ENCODE assay signal across 13 mouse cellular contexts in genomic region chr2:154433391-154433790, GRCm38 (mm10). TPM values are rescaled to one million over a fixed set of nuclear protein-coding genes. Genes with fewer than 3 reads are reported as not detected.
DNase-seq lines count a peak whose midpoint lies in the region; ATAC-seq and TF ChIP-seq lines count a peak whose summit lies in the region.
"Had no signal": no experiment of that assay in that cellular context is flagged by ENCODE, and none has a peak within 500 bp of the region (broad histone marks: within the 10 kb centered on the region; RNA-seq: fewer than 3 reads in every experiment).

No protein-coding gene starts in this region.

- no peaks in the 10 kb centered on the region for H3K27me3 ChIP-seq in forebrain, embryonic 15.5 days
- peaks cover 11% of the 10 kb centered on the region for H3K27me3 ChIP-seq in forebrain, embryonic 10.5 days (ENCODE audit: poor library complexity, severe bottlenecking)
- no peaks in the 10 kb centered on the region for H3K27me3 ChIP-seq in midbrain, postnatal 0 days (ENCODE audit: insufficient read depth, low read length)
- H3K27me3 ChIP-seq in midbrain, embryonic 11.5 days (ENCODE audit: control insufficient read depth, insufficient read depth, low read length) = no peaks in the 10 kb centered on the region

- H3K36me3 ChIP-seq in forebrain, embryonic 15.5 days = no peaks in the 10 kb centered on the region
- H3K36me3 ChIP-seq in forebrain, embryonic 10.5 days (replicated peaks) = no peaks in the 10 kb centered on the region
- H3K36me3 ChIP-seq in midbrain, postnatal 0 days (ENCODE audit: insufficient read depth, low read length) = no peaks in the 10 kb centered on the region
- H3K36me3 ChIP-seq in midbrain, embryonic 11.5 days (ENCODE audit: control insufficient read depth, insufficient read depth, low read length) = no peaks in the 10 kb centered on the region
- H3K36me3 ChIP-seq: embryonic facial prominence, embryonic 12.5 days; heart, embryonic 13.5 days had no signal

- H3K4me3 ChIP-seq in forebrain, embryonic 15.5 days = no peak overlapping the region
- H3K4me3 ChIP-seq in forebrain, embryonic 10.5 days = no peak overlapping the region
- H3K4me3 ChIP-seq in midbrain, postnatal 0 days (ENCODE audit: low read depth, low read length) = no peak overlapping the region
- H3K4me3 ChIP-seq in midbrain, embryonic 11.5 days (ENCODE audit: low read depth, low read length) = no peak overlapping the region
- H3K4me3 ChIP-seq: embryonic facial prominence, embryonic 12.5 days; heart, embryonic 13.5 days had no signal

- H3K9ac ChIP-seq in forebrain, embryonic 15.5 days (replicated peaks) = no peak overlapping the region
- no peak overlapping the region for H3K9ac ChIP-seq in midbrain, postnatal 0 days (replicated peaks; ENCODE audit: low read length, poor library complexity, severe bottlenecking)
- no peak overlapping the region for H3K9ac ChIP-seq in midbrain, embryonic 11.5 days (ENCODE audit: low read length)
- H3K9ac ChIP-seq: embryonic facial prominence, embryonic 12.5 days; heart, embryonic 13.5 days; lung, embryonic 14.5 days had no signal

- H3K9me3 ChIP-seq in forebrain, embryonic 15.5 days = no peaks in the 10 kb centered on the region
- no peaks in the 10 kb centered on the region for H3K9me3 ChIP-seq in forebrain, embryonic 10.5 days
- H3K9me3 ChIP-seq in midbrain, postnatal 0 days (ENCODE audit: low read length) = no peaks in the 10 kb centered on the region
- H3K9me3 ChIP-seq in midbrain, embryonic 11.5 days (ENCODE audit: control insufficient read depth, low read length) = no peaks in the 10 kb centered on the region
- H3K9me3 ChIP-seq: embryonic facial prominence, embryonic 12.5 days; heart, embryonic 13.5 days had no signal

- no peak overlapping the region for H3K4me2 ChIP-seq in forebrain, embryonic 15.5 days (replicated peaks)
- H3K4me2 ChIP-seq in midbrain, postnatal 0 days (ENCODE audit: low read depth, low read length, poor library complexity, severe bottlenecking) = no peak overlapping the region
- H3K4me2 ChIP-seq in midbrain, embryonic 11.5 days = no peak overlapping the region
- H3K4me2 ChIP-seq: embryonic facial prominence, embryonic 12.5 days; heart, embryonic 13.5 days; lung, embryonic 14.5 days had no signal

- TF ChIP-seq CTCF in midbrain, postnatal 0 days (IDR thresholded peaks at IDR 0.05) = no peak

- peaks cover 25% of the 10 kb centered on the region for H3K4me1 ChIP-seq in forebrain, embryonic 15.5 days
- H3K4me1 ChIP-seq in forebrain, embryonic 10.5 days = peaks cover 20% of the 10 kb centered on the region
- H3K4me1 ChIP-seq in midbrain, postnatal 0 days (ENCODE audit: insufficient read depth, low read length) = peaks cover 4% of the 10 kb centered on the region; the same call in 1 of the 2 replicates
- peaks cover 3% of the 10 kb centered on the region for H3K4me1 ChIP-seq in midbrain, embryonic 11.5 days (ENCODE audit: control insufficient read depth, insufficient read depth, low read length)
- H3K4me1 ChIP-seq: embryonic facial prominence, embryonic 12.5 days had no signal

- DNase-seq in forebrain, embryonic 10.5 days (ENCODE audit: extremely low spot score, low spot score) = no peak
- DNase-seq in midbrain, postnatal 0 days (ENCODE audit: low spot score) = peak; percentile 59
- no peak for DNase-seq in midbrain, embryonic 11.5 days (ENCODE audit: low spot score, missing footprints)
- peak; percentile 79 to 84 for DNase-seq in cerebellum, postnatal 14 days
- peak; percentile 62 for DNase-seq in layer of hippocampus, adult 9-11 months
- no peak for DNase-seq in spleen, postnatal 36 days (ENCODE audit: low spot score in 2 of 2)
- no peak for DNase-seq in gastrocnemius, postnatal 4 days (ENCODE audit: low spot score in 2 of 2)
- DNase-seq: B cell, adult 2 months; lung, embryonic 14.5 days had no signal

- peak overlapping the region; percentile 64 for H3K27ac ChIP-seq in forebrain, embryonic 15.5 days (replicated peaks)
- H3K27ac ChIP-seq in forebrain, embryonic 10.5 days = no peak overlapping the region
- no peak overlapping the region for H3K27ac ChIP-seq in midbrain, postnatal 0 days (ENCODE audit: low read depth, low read length)
- H3K27ac ChIP-seq in midbrain, embryonic 11.5 days (ENCODE audit: low read depth, low read length) = no peak overlapping the region
- H3K27ac ChIP-seq: embryonic facial prominence, embryonic 12.5 days; heart, embryonic 13.5 days had no signal

- WGBS in forebrain, embryonic 15.5 days = 50% methylated on average over 3 of the region's 3 CpGs
- 85% methylated on average over 3 of the region's 3 CpGs for WGBS in forebrain, embryonic 10.5 days
- WGBS in midbrain, postnatal 0 days = 65% methylated on average over 3 of the region's 3 CpGs
- WGBS in midbrain, embryonic 11.5 days = 72% methylated on average over 3 of the region's 3 CpGs

- no peak for ATAC-seq in forebrain, embryonic 15.5 days (replicated peaks)
- no peak for ATAC-seq in midbrain, postnatal 0 days (ENCODE audit: low FRiP score)
- no peak for ATAC-seq in midbrain, embryonic 11.5 days (ENCODE audit: low FRiP score)
- ATAC-seq: intestine, embryonic 16.5 days had no signal

RNA-seq across cellular contexts. Expression of gene Cbfa2t2, which starts 2.9 kb away (rescaled TPM):
- 78.0 and 82.3 TPM in 2 replicates for polyA plus RNA-seq in forebrain, embryonic 15.5 days (2015; fragmentation: Nextera tagmentation; extraction: Ambion mirVana)
- polyA plus RNA-seq in forebrain, embryonic 10.5 days (2016; fragmentation: Nextera tagmentation; extraction: Ambion mirVana) = 57.4 and 59.3 TPM in 2 replicates
- 53.2 and 57.8 TPM in 2 replicates for total RNA-seq in midbrain, postnatal 0 days (2014; rRNA removed)
- 30.0 and 31.3 TPM in 2 replicates for polyA plus RNA-seq in midbrain, postnatal 0 days (2015; fragmentation: Nextera tagmentation; extraction: Ambion mirVana)
- polyA plus RNA-seq in midbrain, embryonic 11.5 days (2014; fragmentation: Nextera tagmentation; extraction: Ambion mirVana) = 75.2 and 76.1 TPM in 2 replicates
- 10 to 100 TPM; 37.2 to 38.2 TPM for total RNA-seq in gastrocnemius, postnatal 4 days (2021)

RNA-seq across cellular contexts. Expression of gene Snta1, which starts 25.5 kb away (rescaled TPM):
- polyA plus RNA-seq in forebrain, embryonic 15.5 days (2015; fragmentation: Nextera tagmentation; extraction: Ambion mirVana) = 9.2 and 11.1 TPM in 2 replicates
- 2.5 TPM in 2 replicates for polyA plus RNA-seq in forebrain, embryonic 10.5 days (2016; fragmentation: Nextera tagmentation; extraction: Ambion mirVana)
- 28.0 and 32.0 TPM in 2 replicates for total RNA-seq in midbrain, postnatal 0 days (2014; rRNA removed)
- polyA plus RNA-seq in midbrain, postnatal 0 days (2015; fragmentation: Nextera tagmentation; extraction: Ambion mirVana) = 15.4 and 15.8 TPM in 2 replicates
- polyA plus RNA-seq in midbrain, embryonic 11.5 days (2014; fragmentation: Nextera tagmentation; extraction: Ambion mirVana) = 2.0 and 2.3 TPM in 2 replicates
- total RNA-seq in gastrocnemius, postnatal 4 days (2021) = 100 to 1,000 TPM in 1 of 2 experiments, 10 to 100 TPM in 1; 96.6 to 121 TPM

Comparison
In these comparisons a context has a peak if more than half of its experiments do, and no peak if none do; other contexts are left out.
1. DNase-seq: peak in midbrain, postnatal 0 days (single experiment), cerebellum, postnatal 14 days (2 of 2) and layer of hippocampus, adult 9-11 months (single experiment); none in forebrain, embryonic 10.5 days (single experiment), midbrain, embryonic 11.5 days (single experiment), spleen, postnatal 36 days (0 of 2) and gastrocnemius, postnatal 4 days (0 of 2).